Mouse (Mus musculus): ENCODE results near the gene Gab2.
"Not testable (repeated sequence)": the region's sequence is repeated elsewhere in the genome, so short reads cannot be mapped to it uniquely, and the experiment has no call there.

Gab2 gene

GRCm38 (mm10) chr7:97136453-97136852 lies 55.1 kb downstream of the Gab2 start:
- DNase-seq (ENCODE audit: extremely low spot score, low spot score), result no peak

- DNase-seq (ENCODE audit: extremely low spot score, low spot score), result no peak
Observed at GRCm38 (mm10) chr7:97151082-97151813, 69.9 kb downstream of the Gab2 start.

- no peak for DNase-seq (ENCODE audit: extremely low spot score, low spot score)
Observed at GRCm38 (mm10) chr7:97154756-97155487, 73.5 kb downstream of the Gab2 start.

GRCm38 (mm10) chr7:97164261-97164660 lies 82.9 kb downstream of the Gab2 start:
- no peak for DNase-seq (ENCODE audit: extremely low spot score, low spot score)

- DNase-seq (ENCODE audit: extremely low spot score, low spot score), result no peak
Observed at GRCm38 (mm10) chr7:97171089-97171488, 89.7 kb downstream of the Gab2 start.

- no peak for DNase-seq (ENCODE audit: extremely low spot score, low spot score)
Observed at GRCm38 (mm10) chr7:97171719-97172118, 90.3 kb downstream of the Gab2 start.

GRCm38 (mm10) chr7:97172126-97172525 lies 90.7 kb downstream of the Gab2 start:
- DNase-seq (ENCODE audit: extremely low spot score, low spot score), result no peak

GRCm38 (mm10) chr7:97181931-97182330 lies 100.5 kb downstream of the Gab2 start:
- DNase-seq (ENCODE audit: extremely low spot score, low spot score), result no peak

GRCm38 (mm10) chr7:97183426-97183825 lies 102.0 kb downstream of the Gab2 start:
- DNase-seq (ENCODE audit: extremely low spot score, low spot score), result no peak

- no peak for DNase-seq (ENCODE audit: extremely low spot score, low spot score)
Observed at GRCm38 (mm10) chr7:97184005-97184404, 102.6 kb downstream of the Gab2 start.

- DNase-seq (ENCODE audit: extremely low spot score, low spot score), result no peak
Observed at GRCm38 (mm10) chr7:97187387-97188081, 106.1 kb downstream of the Gab2 start.

- DNase-seq (ENCODE audit: extremely low spot score, low spot score), result no peak
Observed at GRCm38 (mm10) chr7:97189116-97189515, 107.7 kb downstream of the Gab2 start.

- no peak for DNase-seq (ENCODE audit: extremely low spot score, low spot score)
Observed at GRCm38 (mm10) chr7:97203907-97204306, 122.5 kb downstream of the Gab2 start.

- DNase-seq (ENCODE audit: extremely low spot score, low spot score), result no peak
Observed at GRCm38 (mm10) chr7:97208811-97209549, 127.6 kb downstream of the Gab2 start.

- DNase-seq (ENCODE audit: extremely low spot score, low spot score), result no peak
Observed at GRCm38 (mm10) chr7:97210064-97210685, 128.8 kb downstream of the Gab2 start.

GRCm38 (mm10) chr7:97211117-97211516 lies 129.7 kb downstream of the Gab2 start:
- DNase-seq (ENCODE audit: extremely low spot score, low spot score), result no peak

GRCm38 (mm10) chr7:97223836-97224235 lies 142.4 kb downstream of the Gab2 start:
- no peak for DNase-seq (ENCODE audit: extremely low spot score, low spot score)

- no peak for DNase-seq (ENCODE audit: extremely low spot score, low spot score)
Observed at GRCm38 (mm10) chr7:97245261-97245949, 164.0 kb downstream of the Gab2 start.

- DNase-seq (ENCODE audit: extremely low spot score, low spot score), result not testable (repeated sequence)
Observed at GRCm38 (mm10) chr7:97245950-97246578, 164.7 kb downstream of the Gab2 start.

GRCm38 (mm10) chr7:97247661-97248060 lies 166.3 kb downstream of the Gab2 start:
- DNase-seq (ENCODE audit: extremely low spot score, low spot score), result no peak

Measured in neural tube, embryonic 10.5 days (tissue).